Mouse (Mus musculus): Measurements from ENCODE around the gene Pde4c. TPM values are rescaled to one million over a fixed set of nuclear protein-coding genes. Genes with fewer than 3 reads are reported as not detected.
A peak's percentile ranks its signal among the peaks of the same experiment; 100 is the strongest.

The Pde4c gene
- total RNA-seq, 2 experiments from 2014 or later: 0.51 to 0.64 TPM

GRCm38 (mm10) chr8:70719796-70720270 is 3.7 kb upstream of the Pde4c start:
- DNase-seq (ENCODE audit: low spot score in 2 of 2): peak in 1 of 2 experiments; percentile 5

GRCm38 (mm10) chr8:70720739-70721138 is 2.8 kb upstream of the Pde4c start:
- DNase-seq (ENCODE audit: low spot score in 2 of 2): peak; percentile 90 to 93

- DNase-seq (ENCODE audit: low spot score in 2 of 2): no peak
These were observed 1.9 kb upstream of the Pde4c start for GRCm38 (mm10) chr8:70721601-70722000.

- DNase-seq (ENCODE audit: low spot score in 2 of 2): no peak
These were observed 696 bp downstream of the Pde4c start for GRCm38 (mm10) chr8:70724216-70724615.

GRCm38 (mm10) chr8:70725792-70726447 is 2.4 kb downstream of the Pde4c start:
- no peak for DNase-seq (ENCODE audit: low spot score in 2 of 2)

- DNase-seq (ENCODE audit: low spot score in 2 of 2): no peak
These were observed 3.2 kb downstream of the Pde4c start for GRCm38 (mm10) chr8:70726721-70727120.

- DNase-seq (ENCODE audit: low spot score in 2 of 2): no peak
These were observed 6.4 kb downstream of the Pde4c start for GRCm38 (mm10) chr8:70729808-70730475.

- no peak for DNase-seq (ENCODE audit: low spot score in 2 of 2)
These were observed 7.4 kb downstream of the Pde4c start for GRCm38 (mm10) chr8:70730956-70731355.

GRCm38 (mm10) chr8:70737705-70738104 is 14.2 kb downstream of the Pde4c start:
- no peak for DNase-seq (ENCODE audit: low spot score in 2 of 2)

GRCm38 (mm10) chr8:70738211-70738610 is 14.7 kb downstream of the Pde4c start:
- DNase-seq (ENCODE audit: low spot score in 2 of 2): no peak

GRCm38 (mm10) chr8:70741661-70742060 is 18.1 kb downstream of the Pde4c start:
- DNase-seq (ENCODE audit: low spot score in 2 of 2): no peak

GRCm38 (mm10) chr8:70742176-70742575 is 18.7 kb downstream of the Pde4c start:
- DNase-seq (ENCODE audit: low spot score in 2 of 2): peak in 1 of 2 experiments; percentile 2

- peak in 1 of 2 experiments; percentile 9 for DNase-seq (ENCODE audit: low spot score in 2 of 2)
These were observed 19.6 kb downstream of the Pde4c start for GRCm38 (mm10) chr8:70742981-70743655.

GRCm38 (mm10) chr8:70743656-70744590 is 20.4 kb downstream of the Pde4c start:
- DNase-seq (ENCODE audit: low spot score in 2 of 2): peak; percentile 50 to 55

- DNase-seq (ENCODE audit: low spot score in 2 of 2): peak in 1 of 2 experiments; percentile 4
These were observed 21.3 kb downstream of the Pde4c start for GRCm38 (mm10) chr8:70744806-70745205.

- DNase-seq (ENCODE audit: low spot score in 2 of 2): peak in 1 of 2 experiments; percentile 2
These were observed 22.2 kb downstream of the Pde4c start for GRCm38 (mm10) chr8:70745691-70746220.

GRCm38 (mm10) chr8:70746676-70747075 is 23.2 kb downstream of the Pde4c start:
- peak in 1 of 2 experiments; percentile 3 for DNase-seq (ENCODE audit: low spot score in 2 of 2)

GRCm38 (mm10) chr8:70747211-70747890 is 23.8 kb downstream of the Pde4c start:
- peak in 1 of 2 experiments; percentile 2 for DNase-seq (ENCODE audit: low spot score in 2 of 2)

- no peak for DNase-seq (ENCODE audit: low spot score in 2 of 2)
These were observed 25.0 kb downstream of the Pde4c start for GRCm38 (mm10) chr8:70748246-70749096.
